ENCODE assay signal across 10 mouse cellular contexts in genomic region chr3:52663161-52663602, GRCm38 (mm10).
A peak's percentile ranks its signal among the peaks of the same experiment; 100 is the strongest.
DNase-seq lines count a peak whose midpoint lies in the region; ATAC-seq and TF ChIP-seq lines count a peak whose summit lies in the region.
"Had no signal": no experiment of that assay in that cellular context is flagged by ENCODE, and none has a peak within 500 bp of the region (broad histone marks: within the 10 kb centered on the region; RNA-seq: fewer than 3 reads in every experiment).

No protein-coding gene starts in this region.

- H3K9me3 ChIP-seq in stomach, postnatal 0 days (ENCODE audit: control insufficient read depth, low read length) = no peaks in the 10 kb centered on the region

- H3K27me3 ChIP-seq in stomach, postnatal 0 days (ENCODE audit: control insufficient read depth, insufficient read depth, low read length) = 0 out of 2 replicates have a peak, but pooled peaks cover 2% of the 10 kb centered on the region

- no peak overlapping the region for H3K4me3 ChIP-seq in stomach, postnatal 0 days (ENCODE audit: low read depth, low read length)
- H3K4me3 ChIP-seq: heart, adult 2 months had no signal

- H3K9ac ChIP-seq in stomach, postnatal 0 days (ENCODE audit: low read length) = no peak overlapping the region

- no peaks in the 10 kb centered on the region for H3K36me3 ChIP-seq in stomach, postnatal 0 days (ENCODE audit: control insufficient read depth, insufficient read depth, low read length)

- 55% methylated on average over 5 of the region's 5 CpGs for WGBS in stomach, postnatal 0 days

- no peak overlapping the region for H3K4me2 ChIP-seq in stomach, postnatal 0 days (replicated peaks; ENCODE audit: low read depth)

- TF ChIP-seq CTCF in stomach, postnatal 0 days (IDR thresholded peaks at IDR 0.05; ENCODE audit: low read depth) = no peak

- H3K27ac ChIP-seq in stomach, postnatal 0 days (replicated peaks) = no peak overlapping the region
- H3K27ac ChIP-seq: heart, adult 2 months had no signal

- no peak for TF ChIP-seq EP300 in stomach, postnatal 0 days (optimal IDR thresholded peaks at IDR 0.05)

- no peaks in the 10 kb centered on the region for H3K4me1 ChIP-seq in stomach, postnatal 0 days (replicated peaks; ENCODE audit: control insufficient read depth, insufficient read depth)

- peak; percentile 19 to 28 for DNase-seq in cerebellum, adult 18-20 months
- DNase-seq in cerebellum, adult 8-10 months = no peak
- peak; percentile 23 to 42 for DNase-seq in urinary bladder, adult 18-20 months (ENCODE audit: low spot score in 2 of 2)
- no peak for DNase-seq in urinary bladder, postnatal 10 days (ENCODE audit: low spot score)
- DNase-seq in layer of hippocampus, postnatal 10 days (ENCODE audit: low spot score in 2 of 2) = peak; percentile 46 to 63
- DNase-seq in stomach, postnatal 0 days (ENCODE audit: low spot score) = peak; percentile 35
- DNase-seq in thymus, postnatal 25 days = no peak
- DNase-seq: heart, adult 2 months; right cerebral cortex, postnatal 14 days had no signal

- peak; percentile 83 for ATAC-seq in stomach, postnatal 0 days (ENCODE audit: low FRiP score, low TSS enrichment)
- no peak for ATAC-seq in megakaryocyte progenitor cell, adult 5-6 weeks (replicated peaks; ENCODE audit: poor library complexity)

Comparison
In these comparisons a context has a peak if more than half of its experiments do, and no peak if none do; other contexts are left out.
1. DNase-seq: peak in cerebellum, adult 18-20 months (2 of 2), urinary bladder, adult 18-20 months (2 of 2), layer of hippocampus, postnatal 10 days (2 of 2) and stomach, postnatal 0 days (single experiment); none in cerebellum, adult 8-10 months (single experiment), urinary bladder, postnatal 10 days (single experiment) and thymus, postnatal 25 days (single experiment).